In the genomic region with DNA sequence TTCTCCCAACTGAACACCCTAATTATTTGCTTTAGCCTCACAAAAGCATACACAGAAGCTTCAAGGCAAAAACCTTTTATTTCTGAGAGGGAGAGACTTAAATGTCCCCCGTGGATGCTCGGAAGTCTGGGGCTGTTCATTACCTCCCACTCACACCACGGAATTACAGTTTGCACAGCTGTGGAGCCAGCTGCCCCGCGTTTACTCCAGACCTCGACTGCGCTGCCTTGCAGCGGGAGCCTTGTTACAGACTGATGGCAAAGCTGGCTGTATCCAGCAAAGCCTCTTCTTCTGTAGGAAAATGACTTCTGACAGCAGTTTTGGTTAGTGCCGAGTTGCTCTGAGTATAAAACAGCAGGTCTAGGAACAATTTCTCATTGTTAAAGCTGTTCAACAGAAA, we compare ENCODE assay signal across 11 mouse cellular contexts. TPM values are rescaled to one million over a fixed set of nuclear protein-coding genes. Genes with fewer than 3 reads are reported as not detected.
DNase-seq lines count a peak whose midpoint lies in the region; ATAC-seq and TF ChIP-seq lines count a peak whose summit lies in the region.
"Had no signal": no experiment of that assay in that cellular context is flagged by ENCODE, and none has a peak within 500 bp of the region (broad histone marks: within the 10 kb centered on the region; RNA-seq: fewer than 3 reads in every experiment).

No protein-coding gene starts in this region.

- no peak for TF ChIP-seq CTCF in left cerebral cortex, adult 2 months (IDR thresholded peaks at IDR 0.05)

- H3K4me3 ChIP-seq in left cerebral cortex, adult 2 months, result no peak overlapping the region
- H3K4me3 ChIP-seq in hindbrain, embryonic 12.5 days, result no peak overlapping the region
- H3K4me3 ChIP-seq in neural tube, embryonic 11.5 days (ENCODE audit: low read depth, low read length), result no peak overlapping the region
- H3K4me3 ChIP-seq: limb, embryonic 15.5 days had no signal

- H3K27ac ChIP-seq in left cerebral cortex, adult 2 months, result peak overlapping the region; percentile 41; the same call in 1 of the 2 replicates
- peak overlapping the region; percentile 36; the same call in 1 of the 2 replicates for H3K27ac ChIP-seq in hindbrain, embryonic 12.5 days
- no peak overlapping the region for H3K27ac ChIP-seq in neural tube, embryonic 11.5 days (ENCODE audit: low read depth, low read length)
- H3K27ac ChIP-seq: limb, embryonic 15.5 days had no signal

- DNase-seq in embryo, embryonic 10 days (ENCODE audit: low spot score), result peak; percentile 52
- no peak for DNase-seq in embryo, embryonic 9.5 days (ENCODE audit: extremely low spot score)
- DNase-seq in left cerebral cortex, adult 2 months (ENCODE audit: extremely low spot score in 1 of 2, low spot score in 2 of 2), result no peak
- no peak for DNase-seq in left cerebral cortex, adult 8-10 months (ENCODE audit: low spot score in 2 of 2)
- DNase-seq in neural tube, embryonic 11.5 days (ENCODE audit: low spot score), result peak; percentile 36
- no peak for DNase-seq in left cerebral cortex, adult 18-20 months (ENCODE audit: low spot score in 2 of 2)
- DNase-seq in heart, adult 11 months, result no peak
- DNase-seq: cerebellum, adult 9-10 months had no signal

- 24% methylated on average over 9 of the region's 9 CpGs for WGBS in hindbrain, embryonic 12.5 days
- 7% methylated on average over 9 of the region's 9 CpGs for whole genome bisulfite sequencing in neural tube, embryonic 11.5 days

- H3K27me3 ChIP-seq in hindbrain, embryonic 12.5 days, result no peaks in the 10 kb centered on the region
- H3K27me3 ChIP-seq in neural tube, embryonic 11.5 days (ENCODE audit: control insufficient read depth, insufficient read depth, low read length), result no peaks in the 10 kb centered on the region
- H3K27me3 ChIP-seq: limb, embryonic 15.5 days had no signal

- H3K4me2 ChIP-seq in hindbrain, embryonic 12.5 days (replicated peaks), result no peak overlapping the region
- H3K4me2 ChIP-seq in neural tube, embryonic 11.5 days (ENCODE audit: low read depth), result no peak overlapping the region
- H3K4me2 ChIP-seq: limb, embryonic 15.5 days had no signal

- no peak for ATAC-seq in hindbrain, embryonic 12.5 days (ENCODE audit: low FRiP score)
- ATAC-seq in neural tube, embryonic 11.5 days (ENCODE audit: insufficient read depth, low FRiP score, low TSS enrichment), result no peak
- ATAC-seq: lung, postnatal 0 days had no signal

- H3K9me3 ChIP-seq in hindbrain, embryonic 12.5 days (replicated peaks), result no peaks in the 10 kb centered on the region
- no peaks in the 10 kb centered on the region for H3K9me3 ChIP-seq in neural tube, embryonic 11.5 days (ENCODE audit: control insufficient read depth, low read length)
- H3K9me3 ChIP-seq: limb, embryonic 15.5 days had no signal

- peaks cover 18% of the 10 kb centered on the region for H3K4me1 ChIP-seq in hindbrain, embryonic 12.5 days
- H3K4me1 ChIP-seq in neural tube, embryonic 11.5 days (ENCODE audit: control insufficient read depth, insufficient read depth, low read length), result peaks cover 10% of the 10 kb centered on the region
- H3K4me1 ChIP-seq: limb, embryonic 15.5 days had no signal

- intact Hi-C loops in left cerebral cortex, adult 2 months (cut with DNase I), result no loop called here

- H3K9ac ChIP-seq in hindbrain, embryonic 12.5 days, result no peak overlapping the region
- H3K9ac ChIP-seq in neural tube, embryonic 11.5 days (ENCODE audit: low read length), result no peak overlapping the region; the same call in 1 of the 2 replicates
- H3K9ac ChIP-seq: limb, embryonic 15.5 days had no signal

- no peaks in the 10 kb centered on the region for H3K36me3 ChIP-seq in hindbrain, embryonic 12.5 days
- no peaks in the 10 kb centered on the region for H3K36me3 ChIP-seq in neural tube, embryonic 11.5 days (ENCODE audit: control insufficient read depth, insufficient read depth, low read length)
- H3K36me3 ChIP-seq: limb, embryonic 15.5 days had no signal

RNA-seq across cellular contexts. Expression of gene Phactr1, which starts 39.0 kb away (rescaled TPM):
- total RNA-seq in left cerebral cortex, adult 2 months (2021), result 100 to 1,000 TPM; 453 to 512 TPM
- 100 to 1,000 TPM; 515 to 570 (median 537) TPM for total RNA-seq in left cerebral cortex, adult 8-10 months (2022)
- 23.6 and 25.0 TPM in 2 replicates for polyA plus RNA-seq in hindbrain, embryonic 12.5 days (2016; fragmentation: Nextera tagmentation; extraction: Ambion mirVana)
- 30.7 and 41.1 TPM in 2 replicates for polyA plus RNA-seq in neural tube, embryonic 11.5 days (2014; fragmentation: Nextera tagmentation; extraction: Ambion mirVana)
- total RNA-seq in left cerebral cortex, adult 18-20 months (2021), result 100 to 1,000 TPM; 441 to 504 TPM

Comparison
In these comparisons a context has a peak if more than half of its experiments do, and no peak if none do; other contexts are left out.
1. DNase-seq: peak in embryo, embryonic 10 days (single experiment) and neural tube, embryonic 11.5 days (single experiment); none in embryo, embryonic 9.5 days (single experiment), left cerebral cortex, adult 2 months (0 of 2), left cerebral cortex, adult 8-10 months (0 of 2), left cerebral cortex, adult 18-20 months (0 of 2) and heart, adult 11 months (single experiment).